Mouse (Mus musculus) megakaryocyte, adult 5-6 weeks (primary cell): Measurements from ENCODE around the gene H2-M5. TPM values are rescaled to one million over a fixed set of nuclear protein-coding genes. Genes with fewer than 3 reads are reported as not detected.

ENCODE experiments used
- ATAC-seq: 2 replicates; pipeline ENCODE4 v1.8.0; 2016; ENCODE audit warnings: mild to moderate bottlenecking, inconsistent platforms; ENCODE audit not compliant: poor library complexity, severe bottlenecking
- total RNA-seq, 2 experiments: library from RNA; stranded (forward) in 1 of 2; stranded (reverse) in 1 of 2; fragments of 153-499, 151-499 nt in 1 of 2; fragments of 221-1000, 200-1000 nt in 1 of 2; gene quantifications; 2 replicates each; pipeline versions ENCODE4 v1.2.3 to v1.2.4; 2015 to 2017

The H2-M5 gene
- total RNA-seq, 2 experiments from 2014 or later, result not detected

GRCm38 (mm10) chr17:36950981-36951947 is 38.1 kb downstream of the H2-M5 start, which contains the start of gene Ppp1r11:
TSS of gene Ppp1r11 (minus strand) at chr17:36951741.
- peak; percentile 96 for ATAC-seq

GRCm38 (mm10) chr17:36949265-36949664 is 40.1 kb downstream of the H2-M5 start:
- no peak for ATAC-seq

GRCm38 (mm10) chr17:36948286-36948685 is 41.1 kb downstream of the H2-M5 start:
- ATAC-seq, result no peak

GRCm38 (mm10) chr17:36947051-36947819 is 42.1 kb downstream of the H2-M5 start:
- ATAC-seq, result no peak

GRCm38 (mm10) chr17:36944121-36944775 is 45.1 kb downstream of the H2-M5 start:
- ATAC-seq, result no peak

- ATAC-seq, result no peak
Observed at GRCm38 (mm10) chr17:36943691-36944090, 45.6 kb downstream of the H2-M5 start.

GRCm38 (mm10) chr17:36942791-36943471 is 46.4 kb downstream of the H2-M5 start, which contains the start of gene Rnf39:
TSS of gene Rnf39 (plus strand) at chr17:36942918.
- peak; percentile 35 for ATAC-seq

GRCm38 (mm10) chr17:36942391-36942790 is 46.9 kb downstream of the H2-M5 start:
- peak; percentile 36 for ATAC-seq

GRCm38 (mm10) chr17:36938056-36938455 is 51.3 kb downstream of the H2-M5 start:
- no peak for ATAC-seq

Other genes starting within 250 kb of the H2-M5 start
- not detected in 2 replicates for gene H2-M10.5, start 216.6 kb downstream of the H2-M5 start, total RNA-seq (2015)
- gene H2-M10.5, start 216.6 kb downstream of the H2-M5 start, total RNA-seq (2017), result not detected in 2 replicates
- gene H2-M10.6, start 177.4 kb downstream of the H2-M5 start, total RNA-seq (2015), result not detected in 2 replicates
- not detected in 2 replicates for gene H2-M10.6, start 177.4 kb downstream of the H2-M5 start, total RNA-seq (2017)
- 27.4 and 29.0 TPM in 2 replicates for gene Trim26, start 152.4 kb downstream of the H2-M5 start, total RNA-seq (2015)
- gene Trim26, start 152.4 kb downstream of the H2-M5 start, total RNA-seq (2017), result 19.6 and 24.9 TPM in 2 replicates
- not detected in 2 replicates for gene Trim15, start 122.3 kb downstream of the H2-M5 start, total RNA-seq (2015)
- gene Trim15, start 122.3 kb downstream of the H2-M5 start, total RNA-seq (2017), result not detected in 2 replicates
- gene Trim10, start 120.0 kb downstream of the H2-M5 start, total RNA-seq (2015), result 0.52 and 0.76 TPM in 2 replicates
- 1.5 and 3.9 TPM in 2 replicates for gene Trim10, start 120.0 kb downstream of the H2-M5 start, total RNA-seq (2017)
- gene Trim40, start 99.4 kb downstream of the H2-M5 start, total RNA-seq (2015), result not detected in 2 replicates
- not detected in 2 replicates for gene Trim40, start 99.4 kb downstream of the H2-M5 start, total RNA-seq (2017)
- not detected in 2 replicates for gene Trim31, start 91.4 kb downstream of the H2-M5 start, total RNA-seq (2015)
- not detected in 2 replicates for gene Trim31, start 91.4 kb downstream of the H2-M5 start, total RNA-seq (2017)
- gene Rnf39, start 46.6 kb downstream of the H2-M5 start, total RNA-seq (2015), result not detected in 2 replicates
- gene Rnf39, start 46.6 kb downstream of the H2-M5 start, total RNA-seq (2017), result 0.20 TPM in 1 of 2 replicates, not detected in the other
- gene Ppp1r11, start 37.8 kb downstream of the H2-M5 start, total RNA-seq (2015), result 61.1 and 68.5 TPM in 2 replicates
- gene Ppp1r11, start 37.8 kb downstream of the H2-M5 start, total RNA-seq (2017), result 58.5 and 63.3 TPM in 2 replicates
- 85.1 and 90.6 TPM in 2 replicates for gene Znrd1, start 31.0 kb downstream of the H2-M5 start, total RNA-seq (2015)
- gene Znrd1, start 31.0 kb downstream of the H2-M5 start, total RNA-seq (2017), result 22.5 and 32.0 TPM in 2 replicates
- gene Znrd1as, start 30.9 kb downstream of the H2-M5 start, total RNA-seq (2015), result 2.2 and 4.3 TPM in 2 replicates
- 5.7 and 6.5 TPM in 2 replicates for gene Znrd1as, start 30.9 kb downstream of the H2-M5 start, total RNA-seq (2017)
- gene 2410137M14Rik, start 8.3 kb downstream of the H2-M5 start, total RNA-seq (2015), result not detected in 2 replicates
- gene 2410137M14Rik, start 8.3 kb downstream of the H2-M5 start, total RNA-seq (2017), result not detected in 2 replicates
- gene Zfp57, start 11.6 kb upstream of the H2-M5 start, total RNA-seq (2015), result not detected in 2 replicates
- gene Zfp57, start 11.6 kb upstream of the H2-M5 start, total RNA-seq (2017), result not detected in 2 replicates
- gene Mog, start 33.9 kb upstream of the H2-M5 start, total RNA-seq (2015), result not detected in 2 replicates
- not detected in 2 replicates for gene Mog, start 33.9 kb upstream of the H2-M5 start, total RNA-seq (2017)
- gene Gabbr1, start 56.4 kb upstream of the H2-M5 start, total RNA-seq (2015), result 12.4 and 14.2 TPM in 2 replicates
- 5.7 and 10.5 TPM in 2 replicates for gene Gabbr1, start 56.4 kb upstream of the H2-M5 start, total RNA-seq (2017)
- gene Olfr90, start 99.0 kb upstream of the H2-M5 start, total RNA-seq (2015), result not detected in 2 replicates
- not detected in 2 replicates for gene Olfr90, start 99.0 kb upstream of the H2-M5 start, total RNA-seq (2017)
- not detected in 2 replicates for gene Olfr91, start 108.7 kb upstream of the H2-M5 start, total RNA-seq (2015)
- not detected in 2 replicates for gene Olfr91, start 108.7 kb upstream of the H2-M5 start, total RNA-seq (2017)
- gene Olfr92, start 130.6 kb upstream of the H2-M5 start, total RNA-seq (2015), result not detected in 2 replicates
- gene Olfr92, start 130.6 kb upstream of the H2-M5 start, total RNA-seq (2017), result not detected in 2 replicates
- not detected in 2 replicates for gene Olfr93, start 172.0 kb upstream of the H2-M5 start, total RNA-seq (2015)
- gene Olfr93, start 172.0 kb upstream of the H2-M5 start, total RNA-seq (2017), result not detected in 2 replicates
- gene Ubd, start 204.4 kb upstream of the H2-M5 start, total RNA-seq (2015), result not detected in 2 replicates
- gene Ubd, start 204.4 kb upstream of the H2-M5 start, total RNA-seq (2017), result 0.40 TPM in 1 of 2 replicates, not detected in the other
- not detected in 2 replicates for gene Olfr94, start 211.5 kb upstream of the H2-M5 start, total RNA-seq (2015)
- not detected in 2 replicates for gene Olfr94, start 211.5 kb upstream of the H2-M5 start, total RNA-seq (2017)
- gene Olfr95, start 223.6 kb upstream of the H2-M5 start, total RNA-seq (2015), result not detected in 2 replicates
- gene Olfr95, start 223.6 kb upstream of the H2-M5 start, total RNA-seq (2017), result 0.04 TPM in 1 of 2 replicates, not detected in the other
- not detected in 2 replicates for gene Olfr96, start 230.6 kb upstream of the H2-M5 start, total RNA-seq (2015)
- not detected in 2 replicates for gene Olfr96, start 230.6 kb upstream of the H2-M5 start, total RNA-seq (2017)
- not detected in 2 replicates for gene Olfr97, start 247.8 kb upstream of the H2-M5 start, total RNA-seq (2015)
- gene Olfr97, start 247.8 kb upstream of the H2-M5 start, total RNA-seq (2017), result not detected in 2 replicates